Mouse (Mus musculus): Measurements from ENCODE around the gene Ube2g1. TPM values are rescaled to one million over a fixed set of nuclear protein-coding genes. Genes with fewer than 3 reads are reported as not detected.

Gene Ube2g1
- 68.3 and 68.8 TPM in 2 replicates for polyA plus RNA-seq (2014; fragmentation: Nextera tagmentation; extraction: Ambion mirVana)

GRCm38 (mm10) chr11:72606694-72607407 is at the start of gene Ube2g1:
Gene Ube2g1, plus strand, starts transcription at chr11:72607283.
- WGBS (ENCODE audit: insufficient replicate concordance) = 3% methylated on average over 54 of the region's 56 CpGs
- peak; percentile 95 for ATAC-seq (replicated peaks; ENCODE audit: insufficient number of reproducible peaks, low FRiP score, low TSS enrichment)
- H3K36me3 ChIP-seq (ENCODE audit: control insufficient read depth, insufficient read depth, low read length) = no peaks in the 10 kb centered on the region

DNA sequence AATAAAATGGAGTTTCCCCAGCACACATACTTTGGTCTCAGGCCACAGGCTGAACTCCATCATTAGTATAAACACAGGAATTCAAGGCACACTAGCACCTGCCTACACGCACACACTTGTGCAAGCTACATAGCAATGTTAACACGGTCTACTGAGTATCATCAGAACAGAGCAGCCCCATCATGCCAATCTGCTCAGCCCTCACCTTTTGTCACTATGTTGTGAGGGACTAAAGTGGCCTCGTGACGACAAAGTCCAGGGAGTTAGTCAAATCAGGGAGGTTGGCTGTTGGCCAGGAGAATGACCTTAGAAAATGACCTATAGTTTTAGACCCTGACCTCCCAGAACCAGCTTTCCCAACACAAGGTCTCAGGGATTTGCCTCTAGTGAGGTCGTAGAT is 48.9 kb upstream of the Ube2g1 start:
- Histone ChIP-seq H3K9me3 (replicated peaks; ENCODE audit: control insufficient read depth, low read length) (no peaks in the 10 kb centered on the region), H3K27ac (ENCODE audit: low read depth, low read length) (no peak overlapping the region), H3K4me3 (ENCODE audit: low read depth, low read length) (no peak overlapping the region), H3K4me2 (no peak overlapping the region), H3K9ac (ENCODE audit: low read depth, low read length) (no peak overlapping the region), H3K27me3 (ENCODE audit: control insufficient read depth, insufficient read depth, low read length) (no peaks in the 10 kb centered on the region), H3K36me3 (ENCODE audit: control insufficient read depth, insufficient read depth, low read length) (no peaks in the 10 kb centered on the region), H3K4me1 (ENCODE audit: control insufficient read depth, insufficient read depth, low read length) (no peaks in the 10 kb centered on the region)
- no peak for ATAC-seq (replicated peaks; ENCODE audit: insufficient number of reproducible peaks, low FRiP score, low TSS enrichment)
- 73% methylated on average over 5 of the region's 5 CpGs for WGBS (ENCODE audit: insufficient replicate concordance)

More at GRCm38 (mm10) chr11:72606694-72607407, at the start of gene Ube2g1:
- H3K9me3 ChIP-seq (replicated peaks; ENCODE audit: control insufficient read depth, low read length) = no peaks in the 10 kb centered on the region
- peak within 1 kb of the TSS; percentile 99 for H3K9ac ChIP-seq (ENCODE audit: low read depth, low read length)
- peak within 1 kb of the TSS; percentile 98 for H3K4me3 ChIP-seq (ENCODE audit: low read depth, low read length)
- H3K27me3 ChIP-seq (ENCODE audit: control insufficient read depth, insufficient read depth, low read length) = no peaks in the 10 kb centered on the region
- H3K4me2 ChIP-seq = peak within 1 kb of the TSS; percentile 77
- H3K27ac ChIP-seq (ENCODE audit: low read depth, low read length) = peak within 1 kb of the TSS; percentile 100
- H3K4me1 ChIP-seq (ENCODE audit: control insufficient read depth, insufficient read depth, low read length) = peaks cover 14% of the 10 kb centered on the region; the same call in 1 of the 2 replicates

DNA sequence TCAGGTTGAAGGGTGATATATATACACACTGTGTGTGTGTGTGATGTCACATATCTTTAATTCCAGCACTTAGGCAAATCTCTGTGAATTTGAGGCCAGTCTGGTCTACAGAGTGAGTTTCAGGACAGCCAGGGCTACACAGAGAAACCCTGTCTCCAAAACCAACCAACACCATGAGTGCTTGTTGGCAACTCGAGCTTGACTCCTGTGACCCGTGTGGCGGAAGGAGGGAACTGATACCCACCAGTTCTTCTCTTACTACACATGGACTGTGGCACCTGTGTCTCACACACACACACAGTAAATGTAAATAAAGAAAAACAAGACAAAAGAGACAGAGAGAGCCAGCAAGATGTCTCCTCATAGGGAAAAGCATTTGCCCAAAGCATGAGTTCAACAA is 46.4 kb upstream of the Ube2g1 start:
- H3K4me2 ChIP-seq = no peak overlapping the region
- H3K27ac ChIP-seq (ENCODE audit: low read depth, low read length) = no peak overlapping the region
- no peaks in the 10 kb centered on the region for H3K9me3 ChIP-seq (replicated peaks; ENCODE audit: control insufficient read depth, low read length)
- WGBS (ENCODE audit: insufficient replicate concordance) = 54% methylated on average over 3 of the region's 3 CpGs
- no peaks in the 10 kb centered on the region for H3K4me1 ChIP-seq (ENCODE audit: control insufficient read depth, insufficient read depth, low read length)
- no peaks in the 10 kb centered on the region for H3K36me3 ChIP-seq (ENCODE audit: control insufficient read depth, insufficient read depth, low read length)
- no peak overlapping the region for H3K4me3 ChIP-seq (ENCODE audit: low read depth, low read length)
- no peaks in the 10 kb centered on the region for H3K27me3 ChIP-seq (ENCODE audit: control insufficient read depth, insufficient read depth, low read length)
- ATAC-seq (replicated peaks; ENCODE audit: insufficient number of reproducible peaks, low FRiP score, low TSS enrichment) = no peak
- no peak overlapping the region for H3K9ac ChIP-seq (ENCODE audit: low read depth, low read length)

DNA sequence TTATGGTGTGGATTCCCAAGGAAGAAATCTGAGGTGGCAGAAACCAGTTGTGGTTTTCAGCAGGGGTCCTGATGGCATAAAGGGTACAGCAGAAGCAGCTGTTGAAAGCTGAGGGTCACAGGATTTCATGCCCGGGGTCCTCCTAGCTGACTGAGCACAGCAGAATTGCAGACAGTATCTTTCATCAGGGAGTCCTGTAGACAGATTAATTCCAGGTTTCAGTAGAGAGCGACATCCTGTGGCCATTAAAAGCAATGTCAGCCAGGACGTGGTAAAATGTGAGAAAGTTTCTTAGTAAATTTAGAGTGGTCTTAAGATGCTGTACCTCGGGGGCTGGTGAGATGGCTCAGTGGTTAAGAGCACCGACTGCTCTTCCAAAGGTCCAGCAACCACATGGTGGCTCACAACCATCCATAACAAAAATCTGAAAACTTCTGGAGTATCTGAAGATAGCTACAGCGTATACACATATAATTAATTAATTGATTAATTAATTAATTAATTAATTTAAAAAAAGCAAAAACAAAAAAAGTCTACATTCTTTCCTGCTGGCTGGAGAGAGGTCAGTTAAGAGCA is 42.8 kb upstream of the Ube2g1 start:
- Histone ChIP-seq H3K9ac (ENCODE audit: low read depth, low read length) (no peak overlapping the region), H3K27ac (ENCODE audit: low read depth, low read length) (no peak overlapping the region), H3K4me1 (ENCODE audit: control insufficient read depth, insufficient read depth, low read length) (no peaks in the 10 kb centered on the region), H3K4me2 (no peak overlapping the region), H3K4me3 (ENCODE audit: low read depth, low read length) (no peak overlapping the region), H3K36me3 (ENCODE audit: control insufficient read depth, insufficient read depth, low read length) (no peaks in the 10 kb centered on the region), H3K27me3 (ENCODE audit: control insufficient read depth, insufficient read depth, low read length) (no peaks in the 10 kb centered on the region), H3K9me3 (replicated peaks; ENCODE audit: control insufficient read depth, low read length) (no peaks in the 10 kb centered on the region)
- no peak; the same call in 1 of the 2 replicates for ATAC-seq (replicated peaks; ENCODE audit: insufficient number of reproducible peaks, low FRiP score, low TSS enrichment)
- 20% methylated on average over 6 of the region's 6 CpGs for WGBS (ENCODE audit: insufficient replicate concordance)

DNA sequence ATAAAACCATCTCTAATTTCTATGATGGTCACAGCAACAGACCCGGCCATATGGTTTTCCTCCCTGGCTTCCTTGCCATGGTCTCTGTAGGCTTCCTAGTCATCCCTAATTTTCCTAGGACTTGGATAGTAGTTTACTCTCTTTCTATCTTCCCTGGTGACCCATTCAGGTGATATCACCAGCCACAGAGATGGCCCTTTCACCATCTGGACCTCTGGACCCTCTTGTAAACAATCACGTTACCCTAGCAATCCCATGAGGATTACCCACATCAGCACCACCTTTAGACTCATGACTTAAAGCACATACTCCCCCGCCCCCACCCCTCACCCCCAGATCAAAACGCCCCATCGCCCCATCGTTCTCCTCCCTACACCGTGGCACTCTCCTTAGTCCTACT is 40.8 kb upstream of the Ube2g1 start:
- Histone ChIP-seq H3K27ac (ENCODE audit: low read depth, low read length) (no peak overlapping the region), H3K4me3 (ENCODE audit: low read depth, low read length) (no peak overlapping the region), H3K27me3 (ENCODE audit: control insufficient read depth, insufficient read depth, low read length) (no peaks in the 10 kb centered on the region), H3K9me3 (replicated peaks; ENCODE audit: control insufficient read depth, low read length) (no peaks in the 10 kb centered on the region), H3K36me3 (ENCODE audit: control insufficient read depth, insufficient read depth, low read length) (no peaks in the 10 kb centered on the region), H3K4me2 (no peak overlapping the region), H3K4me1 (ENCODE audit: control insufficient read depth, insufficient read depth, low read length) (no peaks in the 10 kb centered on the region), H3K9ac (ENCODE audit: low read depth, low read length) (no peak overlapping the region)
- WGBS (ENCODE audit: insufficient replicate concordance) = 68% methylated on average over 7 of the region's 7 CpGs
- no peak for ATAC-seq (replicated peaks; ENCODE audit: insufficient number of reproducible peaks, low FRiP score, low TSS enrichment)

DNA sequence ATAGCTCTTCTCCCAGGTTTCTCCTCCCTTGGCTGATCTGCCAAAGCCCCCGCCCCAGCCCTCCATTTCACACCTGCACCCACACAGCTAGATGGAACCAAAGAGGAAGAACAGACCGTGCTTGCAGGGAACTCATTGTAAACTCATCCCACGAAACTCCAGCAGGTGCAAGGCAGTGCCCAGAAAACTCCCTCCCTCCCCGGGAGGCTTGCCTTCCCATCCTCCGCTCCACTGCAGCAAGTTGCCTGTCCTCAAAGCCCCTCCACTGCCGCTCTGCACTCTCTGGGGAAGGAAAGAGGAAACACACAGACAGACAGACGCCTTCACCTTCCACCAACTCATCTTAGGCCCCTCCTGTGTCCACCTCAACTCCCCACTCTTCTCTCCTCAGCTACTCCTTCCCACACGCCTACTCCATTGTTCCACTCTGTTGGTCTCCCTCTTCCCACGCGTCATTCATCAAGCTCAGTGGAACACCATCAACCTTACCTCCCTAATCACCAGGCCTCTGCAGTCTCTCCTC is 40.2 kb upstream of the Ube2g1 start:
- Histone ChIP-seq H3K4me2 (no peak overlapping the region), H3K4me1 (ENCODE audit: control insufficient read depth, insufficient read depth, low read length) (no peaks in the 10 kb centered on the region), H3K9ac (ENCODE audit: low read depth, low read length) (no peak overlapping the region), H3K36me3 (ENCODE audit: control insufficient read depth, insufficient read depth, low read length) (no peaks in the 10 kb centered on the region), H3K4me3 (ENCODE audit: low read depth, low read length) (no peak overlapping the region), H3K27me3 (ENCODE audit: control insufficient read depth, insufficient read depth, low read length) (no peaks in the 10 kb centered on the region), H3K27ac (ENCODE audit: low read depth, low read length) (no peak overlapping the region), H3K9me3 (replicated peaks; ENCODE audit: control insufficient read depth, low read length) (no peaks in the 10 kb centered on the region)
- WGBS (ENCODE audit: insufficient replicate concordance) = 46% methylated on average over 10 of the region's 10 CpGs
- no peak for ATAC-seq (replicated peaks; ENCODE audit: insufficient number of reproducible peaks, low FRiP score, low TSS enrichment)

- Histone ChIP-seq H3K4me1 (ENCODE audit: control insufficient read depth, insufficient read depth, low read length) (no peaks in the 10 kb centered on the region), H3K36me3 (ENCODE audit: control insufficient read depth, insufficient read depth, low read length) (no peaks in the 10 kb centered on the region), H3K9me3 (replicated peaks; ENCODE audit: control insufficient read depth, low read length) (no peaks in the 10 kb centered on the region), H3K4me3 (ENCODE audit: low read depth, low read length) (no peak overlapping the region), H3K9ac (ENCODE audit: low read depth, low read length) (no peak overlapping the region), H3K27me3 (ENCODE audit: control insufficient read depth, insufficient read depth, low read length) (no peaks in the 10 kb centered on the region), H3K4me2 (no peak overlapping the region), H3K27ac (ENCODE audit: low read depth, low read length) (no peak overlapping the region)
- 23% methylated on average over 8 of the region's 8 CpGs for WGBS (ENCODE audit: insufficient replicate concordance)
- ATAC-seq (replicated peaks; ENCODE audit: insufficient number of reproducible peaks, low FRiP score, low TSS enrichment) = no peak
Measured at GRCm38 (mm10) chr11:72569051-72569450, 38.0 kb upstream of the Ube2g1 start.

- Histone ChIP-seq H3K36me3 (ENCODE audit: control insufficient read depth, insufficient read depth, low read length) (no peaks in the 10 kb centered on the region), H3K4me3 (ENCODE audit: low read depth, low read length) (no peak overlapping the region), H3K27me3 (ENCODE audit: control insufficient read depth, insufficient read depth, low read length) (no peaks in the 10 kb centered on the region), H3K4me1 (ENCODE audit: control insufficient read depth, insufficient read depth, low read length) (no peaks in the 10 kb centered on the region), H3K9me3 (replicated peaks; ENCODE audit: control insufficient read depth, low read length) (no peaks in the 10 kb centered on the region), H3K9ac (ENCODE audit: low read depth, low read length) (no peak overlapping the region), H3K27ac (ENCODE audit: low read depth, low read length) (no peak overlapping the region), H3K4me2 (no peak overlapping the region)
- ATAC-seq (replicated peaks; ENCODE audit: insufficient number of reproducible peaks, low FRiP score, low TSS enrichment) = no peak
- WGBS (ENCODE audit: insufficient replicate concordance) = 72% methylated on average over 11 of the region's 11 CpGs
Measured at GRCm38 (mm10) chr11:72569671-72570318, 37.3 kb upstream of the Ube2g1 start.

Measured in heart, embryonic 11.5 days (tissue).